Mouse (Mus musculus): ENCODE measurements at regions not wholly inside any gene's neighbourhood (a gene's known extent, or its start where the extent isn't known, plus 50 kb on each side); places are given as distances from the start of the nearest gene placed in this dataset.

DNA sequence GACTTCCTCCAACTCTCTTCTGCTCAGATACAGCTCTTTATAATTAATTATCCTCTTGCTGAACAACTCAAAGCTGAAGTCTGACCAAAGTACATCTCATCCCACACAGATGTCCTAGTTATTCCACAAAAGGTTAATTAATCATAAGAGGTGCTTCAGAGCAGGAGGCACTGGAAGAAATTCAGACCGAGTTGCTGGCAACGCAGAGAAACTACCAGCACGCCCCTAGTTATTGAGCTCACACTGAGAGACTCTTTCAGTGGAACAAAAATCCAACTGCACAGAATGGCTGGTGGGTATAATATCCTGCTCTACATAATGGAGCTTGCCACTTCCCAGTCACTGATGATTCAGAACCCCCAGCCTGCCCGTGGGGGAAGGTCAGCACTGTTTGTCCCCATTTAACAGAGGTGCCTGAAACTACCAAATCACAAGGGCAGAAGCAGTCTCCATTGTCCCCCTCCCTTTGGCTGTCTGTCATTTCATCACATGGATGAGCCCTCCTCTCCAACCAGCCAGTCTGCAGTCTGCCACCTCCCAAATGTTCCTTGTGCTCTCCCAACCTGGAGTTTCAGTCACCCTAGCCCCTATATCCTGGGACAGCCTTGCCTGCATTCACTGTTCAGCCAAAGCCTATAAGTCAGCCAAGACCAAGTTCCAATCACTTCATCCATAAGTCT is 170.3 kb upstream of the Creb1 start:
- no peak for DNase-seq (ENCODE audit: low read depth, low spot score)

GRCm38 (mm10) chr1:64343268-64343667 is 189.2 kb upstream of the Creb1 start:
- no peak for DNase-seq (ENCODE audit: low read depth, low spot score)

DNA sequence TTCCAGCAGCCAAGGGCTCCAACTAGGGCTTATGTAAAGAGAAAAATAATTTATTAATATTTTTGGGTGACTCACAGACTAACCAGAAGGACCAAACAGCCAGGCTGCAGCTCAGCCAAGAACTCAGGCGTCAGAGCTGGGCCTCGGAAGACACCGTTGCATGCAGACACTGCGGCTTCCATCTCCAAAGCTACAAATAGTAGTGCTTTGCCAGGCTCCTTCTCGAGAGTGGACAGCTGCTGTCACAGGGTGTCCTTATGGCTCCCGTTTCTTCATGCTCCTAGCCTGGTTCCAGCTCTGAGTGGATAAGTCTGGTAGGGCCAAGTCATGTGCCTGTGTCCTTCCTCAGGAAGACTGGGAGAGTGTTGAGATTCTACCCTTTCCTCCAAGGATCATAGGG is 190.8 kb upstream of the Creb1 start:
- DNase-seq (ENCODE audit: low read depth, low spot score), result no peak

- DNase-seq (ENCODE audit: low read depth, low spot score), result no peak
Observed at GRCm38 (mm10) chr1:64338575-64338961, 193.9 kb upstream of the Creb1 start.

- no peak for DNase-seq (ENCODE audit: low read depth, low spot score)
Observed at GRCm38 (mm10) chr1:64337619-64338574, 194.5 kb upstream of the Creb1 start.

- no peak for DNase-seq (ENCODE audit: low read depth, low spot score)
Observed at GRCm38 (mm10) chr1:64331566-64331965, 200.9 kb upstream of the Creb1 start.

- no peak for DNase-seq (ENCODE audit: low read depth, low spot score)
Observed at GRCm38 (mm10) chr1:64330721-64331120, 201.7 kb upstream of the Creb1 start.

- DNase-seq (ENCODE audit: low read depth, low spot score), result no peak
Observed at GRCm38 (mm10) chr1:64322197-64322596, 200.1 kb upstream of the Klf7 start.

DNA sequence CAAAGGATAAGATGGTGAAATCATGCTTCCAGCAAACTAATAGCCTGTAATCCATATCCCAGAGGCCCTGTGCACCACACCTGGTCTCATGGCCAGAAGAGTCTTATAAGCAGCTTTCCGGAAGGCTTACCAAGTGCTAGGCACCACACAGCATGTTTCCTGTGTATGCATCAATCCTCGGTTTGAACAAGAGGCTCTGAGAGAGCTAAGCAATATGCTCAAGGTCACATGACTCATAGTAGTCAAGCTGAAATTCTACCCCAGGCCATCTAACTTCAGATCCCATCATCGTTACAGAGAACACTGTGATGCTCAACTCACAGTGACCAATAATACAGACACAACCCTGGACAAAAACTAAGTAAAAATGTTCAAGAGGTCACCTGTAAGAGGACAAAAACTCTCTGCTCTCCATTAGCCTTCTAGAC is 197.1 kb upstream of the Klf7 start:
- no peak for DNase-seq (ENCODE audit: low read depth, low spot score)

DNA sequence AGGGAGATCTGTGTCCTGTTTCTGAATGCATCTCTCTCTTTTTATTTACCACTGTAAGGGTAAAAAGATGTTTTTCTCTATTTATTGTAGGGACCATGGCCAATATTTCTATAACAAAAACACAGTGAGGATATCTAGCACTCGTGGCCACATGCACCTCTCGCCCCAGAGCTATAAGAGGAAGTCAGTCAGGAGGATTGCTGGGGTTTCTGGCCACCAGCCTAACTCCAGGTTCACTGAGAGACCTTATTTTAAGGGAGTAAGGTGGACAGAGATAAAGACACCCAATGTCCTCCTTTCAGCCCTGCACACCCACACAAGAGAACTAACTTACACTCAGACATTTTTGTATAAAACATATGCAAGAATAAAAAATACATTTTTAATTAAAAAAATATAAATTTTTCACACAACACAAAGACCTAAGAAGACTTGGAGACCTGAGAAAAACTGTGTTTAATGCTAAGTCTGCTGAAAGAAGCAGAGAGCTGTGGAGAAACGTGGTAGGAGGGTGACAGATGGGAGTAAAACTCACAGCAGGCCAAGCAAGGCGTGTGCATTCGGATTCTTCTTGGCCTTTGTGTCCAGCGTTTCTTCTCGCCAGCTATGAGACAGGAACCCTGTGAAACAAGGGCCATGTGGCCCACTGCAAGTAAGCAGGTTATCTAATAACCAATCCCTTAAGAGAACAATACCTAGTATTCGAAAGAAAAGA is 196.5 kb upstream of the Klf7 start:
- no peak for DNase-seq (ENCODE audit: low read depth, low spot score)

- DNase-seq (ENCODE audit: low read depth, low spot score), result no peak
Observed at GRCm38 (mm10) chr1:64317032-64317636, 195.1 kb upstream of the Klf7 start.

DNA sequence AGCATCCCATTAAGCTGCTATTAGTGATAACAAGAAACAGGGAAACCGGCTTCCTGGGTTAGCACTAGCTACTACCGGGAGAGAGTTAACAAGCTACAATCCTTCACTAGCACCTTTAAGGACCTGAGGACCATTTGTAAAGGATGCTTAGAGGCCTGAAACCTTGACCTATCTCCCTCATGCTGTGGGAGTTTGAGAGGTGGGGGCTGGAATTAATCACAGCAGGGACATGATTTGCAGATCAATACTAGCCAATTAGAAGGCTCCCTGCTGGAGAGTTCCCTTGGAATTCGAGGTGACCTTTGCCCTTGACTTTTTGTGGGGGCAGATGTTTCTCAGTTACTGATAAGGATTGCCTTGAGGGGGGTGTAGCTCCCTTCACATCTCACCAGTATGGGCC is 189.3 kb upstream of the Klf7 start:
- DNase-seq (ENCODE audit: low read depth, low spot score), result no peak

- DNase-seq (ENCODE audit: low read depth, low spot score), result no peak
Observed at GRCm38 (mm10) chr1:64308560-64308959, 186.5 kb upstream of the Klf7 start.

DNA sequence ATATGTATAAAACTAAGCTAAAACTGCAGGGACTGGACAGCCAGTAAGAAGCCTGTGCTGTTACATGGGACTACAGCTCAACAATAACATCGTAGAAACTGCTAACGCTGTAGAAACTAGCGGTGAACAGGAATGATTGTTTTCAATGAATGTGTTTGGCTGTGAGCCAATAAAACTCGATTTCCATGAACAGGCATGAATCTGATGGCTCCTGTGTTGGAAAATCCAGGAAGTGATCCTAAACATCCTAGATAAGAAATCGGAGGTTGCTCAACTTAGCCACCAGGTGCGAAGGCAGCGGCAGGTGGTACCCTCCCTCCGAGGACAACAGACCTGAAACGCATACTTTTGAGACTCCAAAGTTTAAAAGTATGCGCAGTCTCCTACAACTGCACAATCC is 186.0 kb upstream of the Klf7 start:
- DNase-seq (ENCODE audit: low read depth, low spot score), result no peak

DNA sequence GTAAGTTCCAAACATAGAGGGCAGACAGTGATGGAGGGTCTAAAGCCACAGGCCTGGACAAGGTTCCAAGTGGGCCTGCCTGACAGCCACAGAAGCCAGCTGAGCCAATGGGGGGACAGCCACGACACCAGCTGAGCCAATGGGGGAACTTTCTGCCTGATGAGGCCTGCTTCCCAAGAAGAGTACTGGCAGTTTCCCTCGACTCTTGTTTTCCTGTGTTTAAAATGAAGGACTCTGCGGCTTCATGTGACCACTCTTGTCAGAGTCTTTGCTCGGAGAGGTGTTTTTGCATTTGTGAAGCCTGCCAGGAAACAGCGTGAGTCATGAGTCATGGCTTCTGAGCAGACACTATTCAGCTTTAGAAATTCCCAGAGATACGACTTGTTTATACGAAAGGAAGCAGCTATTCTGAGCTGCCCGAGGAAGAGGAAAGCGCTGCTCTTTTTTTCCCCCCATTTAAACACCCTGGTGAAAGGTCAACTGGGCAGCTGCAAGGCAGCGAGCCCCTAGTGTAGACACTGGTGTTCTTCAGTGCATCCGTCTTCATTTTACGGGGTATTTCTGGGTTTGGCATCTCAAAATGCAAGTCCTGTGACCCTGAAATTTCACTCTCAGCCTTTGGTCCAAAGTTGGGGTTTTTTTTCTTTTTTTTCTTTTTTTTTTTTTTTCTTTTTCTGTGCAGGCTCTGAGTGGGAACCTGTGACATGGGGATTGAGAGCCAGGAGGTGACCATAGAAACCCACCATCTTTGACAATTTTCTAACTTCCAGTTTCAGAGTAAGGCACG is 183.5 kb upstream of the Klf7 start:
- DNase-seq (ENCODE audit: low read depth, low spot score), result no peak

DNA sequence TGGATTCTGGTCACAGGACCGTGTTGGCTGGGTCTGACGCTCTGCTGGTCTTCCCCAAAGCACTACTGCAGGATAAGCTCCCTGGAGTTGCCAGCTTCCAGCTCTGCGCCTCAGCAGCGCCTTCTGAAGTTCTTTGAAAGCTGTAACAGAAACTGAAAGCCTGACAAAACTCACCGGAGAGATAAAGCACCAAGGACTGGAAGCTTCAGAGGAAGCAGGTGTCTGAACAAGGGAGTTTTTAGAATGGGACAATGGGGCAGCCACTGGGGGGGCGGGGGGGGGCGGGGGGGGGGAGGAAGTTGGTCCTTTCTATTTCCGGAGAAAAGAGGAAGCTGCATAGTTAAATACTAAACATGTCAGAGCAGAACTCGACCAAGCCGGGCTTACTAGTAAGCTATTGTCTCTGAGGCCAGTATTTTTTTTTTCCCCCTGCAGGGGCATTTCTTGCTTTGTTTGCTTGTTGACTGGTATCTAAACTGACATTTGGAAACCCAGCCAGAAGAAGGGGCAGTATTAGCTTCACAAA is 180.8 kb upstream of the Klf7 start:
- DNase-seq (ENCODE audit: low read depth, low spot score), result no peak

GRCm38 (mm10) chr1:64301530-64302061 is 179.5 kb upstream of the Klf7 start:
- DNase-seq (ENCODE audit: low read depth, low spot score), result no peak

DNA sequence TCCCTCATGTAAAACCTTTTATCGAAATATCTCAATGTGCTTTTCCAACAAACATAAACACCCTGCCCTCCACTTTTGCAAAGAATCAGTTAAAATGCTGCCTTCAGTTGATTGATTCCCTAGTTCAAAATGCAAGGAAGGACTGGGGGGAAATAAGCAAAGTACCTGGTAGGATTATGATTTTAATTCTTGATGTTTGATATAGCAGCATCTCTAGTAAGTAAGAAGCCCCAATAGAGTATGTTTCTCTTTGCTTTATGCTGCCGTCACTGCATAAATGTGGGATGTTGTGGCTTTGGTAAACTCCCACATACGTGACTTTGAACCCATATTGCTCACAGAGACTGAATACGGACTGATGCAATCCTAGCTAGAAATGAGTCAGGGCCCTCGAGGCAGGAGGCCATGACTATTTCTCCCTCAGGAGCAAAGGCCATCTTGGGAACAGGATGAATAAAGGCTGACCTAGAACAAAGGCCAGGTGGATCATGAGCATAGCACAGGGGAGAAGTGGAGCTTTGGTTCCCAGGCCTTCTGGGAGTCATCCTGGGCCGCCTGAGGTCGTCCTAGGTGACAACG is 179.0 kb upstream of the Klf7 start:
- no peak for DNase-seq (ENCODE audit: low read depth, low spot score)

DNA sequence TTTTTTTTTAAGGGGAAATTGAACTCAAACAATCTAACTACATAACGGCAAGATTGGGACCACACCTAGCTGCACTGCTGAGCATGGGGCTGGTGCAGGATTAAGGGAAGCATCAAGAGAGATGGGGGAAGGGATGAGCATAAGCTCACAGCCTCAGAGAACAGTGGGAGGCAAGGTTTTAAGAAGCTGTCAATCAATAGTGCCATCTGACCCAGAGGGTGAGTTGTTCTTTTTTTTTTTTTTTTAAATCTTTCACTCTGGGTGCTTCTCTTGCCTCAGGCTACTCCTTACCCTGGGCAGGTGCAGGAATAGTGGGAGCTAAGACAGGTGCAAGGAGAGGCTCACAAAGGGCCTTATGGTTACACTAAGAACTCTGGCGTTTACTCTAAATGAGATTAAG is 176.9 kb upstream of the Klf7 start:
- no peak for DNase-seq (ENCODE audit: low read depth, low spot score)

DNA sequence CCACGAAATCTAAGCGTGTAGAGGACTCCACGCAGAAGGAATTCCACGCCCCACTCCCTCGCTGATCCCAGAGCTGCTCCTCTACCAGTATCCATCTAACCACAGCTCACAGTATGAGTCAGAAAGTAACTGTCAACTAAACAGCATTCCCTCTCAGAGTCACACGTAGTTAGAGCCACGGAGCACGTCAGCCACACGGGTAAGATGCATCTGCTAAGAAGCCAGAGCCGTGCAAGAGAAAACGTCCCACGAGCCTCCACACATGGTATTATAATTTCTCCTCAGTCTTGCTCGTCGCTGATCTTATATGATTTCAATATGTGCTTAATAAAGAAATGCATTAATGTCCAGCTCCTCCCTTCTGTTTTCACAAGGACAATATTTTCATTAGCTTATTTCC is 176.1 kb upstream of the Klf7 start:
- no peak for DNase-seq (ENCODE audit: low read depth, low spot score)

All from retina, postnatal 7 days (tissue).